Mouse (Mus musculus) cerebellum, adult 11 months (tissue): Measurements from ENCODE around the gene Hes2.

Source experiments
- DNase-seq: peaks from one replicate; pipeline ENCODE4 v3.0.0; 2022

Hes2 gene

DNA sequence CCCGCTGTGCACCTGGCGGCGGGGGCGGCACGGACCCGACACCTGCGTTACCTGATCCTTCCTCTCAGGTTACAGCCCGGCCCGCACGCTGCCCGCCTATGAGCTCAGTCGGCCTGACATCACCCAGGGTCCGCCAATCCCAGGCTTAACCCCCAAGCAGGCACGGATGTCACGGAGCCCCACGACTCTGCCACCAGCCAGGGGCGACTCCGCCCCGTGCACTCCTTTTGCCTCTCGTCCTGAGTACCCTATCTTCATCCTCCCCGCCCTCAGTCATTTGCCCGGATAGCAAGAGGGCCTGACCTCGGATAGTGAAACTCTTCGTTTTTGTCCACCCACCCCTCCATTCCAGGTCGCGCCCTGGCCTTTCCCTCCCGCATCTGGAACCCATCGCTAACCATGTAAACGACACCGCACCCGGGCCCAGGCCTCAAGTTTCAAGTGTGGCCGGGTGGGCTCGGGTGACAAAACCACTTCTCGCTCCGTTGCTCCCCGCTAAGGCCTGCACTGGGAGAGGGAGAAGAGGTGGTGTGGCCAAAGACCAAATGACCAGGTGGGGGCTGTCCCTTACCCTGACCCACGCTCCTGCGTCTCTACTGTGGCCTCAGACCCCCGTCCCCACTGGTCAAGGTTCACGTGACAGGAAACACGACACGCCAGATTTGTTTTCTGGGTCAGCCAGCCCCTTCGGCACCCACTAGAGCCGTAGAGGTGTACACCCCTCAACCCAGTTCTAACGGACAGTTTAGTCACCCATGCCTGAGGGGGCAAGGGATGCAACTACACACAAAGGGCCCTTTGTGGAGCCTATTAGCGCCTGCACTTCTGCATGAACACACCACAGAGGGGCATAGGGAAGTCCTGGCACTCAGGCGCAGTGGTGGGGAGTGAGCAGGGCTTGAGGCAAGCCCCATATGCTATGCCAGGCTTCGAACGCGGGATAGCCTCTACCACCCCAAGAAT lies 26.6 kb upstream of the Hes2 start:
- DNase-seq: no peak

DNA sequence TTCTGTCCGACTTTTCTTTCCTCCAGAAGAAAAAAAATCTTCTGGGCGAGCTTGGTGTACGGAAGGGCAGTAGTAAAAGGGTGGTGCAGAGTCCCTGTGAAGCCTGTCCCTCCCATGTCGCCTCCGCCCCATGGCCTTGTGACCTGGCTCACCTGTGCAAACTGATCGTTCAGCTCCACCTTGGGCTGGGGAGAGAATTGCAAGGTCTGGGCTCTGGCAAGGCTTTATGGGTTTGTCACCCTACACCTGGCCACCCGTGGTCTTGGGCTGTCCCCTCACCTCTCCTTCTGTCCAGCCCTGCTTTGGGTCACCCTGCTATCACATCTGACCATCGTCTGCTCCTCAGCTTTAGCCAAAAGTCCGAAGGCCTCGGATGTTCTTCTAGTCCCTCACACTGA lies 25.9 kb upstream of the Hes2 start:
- no peak for DNase-seq

DNA sequence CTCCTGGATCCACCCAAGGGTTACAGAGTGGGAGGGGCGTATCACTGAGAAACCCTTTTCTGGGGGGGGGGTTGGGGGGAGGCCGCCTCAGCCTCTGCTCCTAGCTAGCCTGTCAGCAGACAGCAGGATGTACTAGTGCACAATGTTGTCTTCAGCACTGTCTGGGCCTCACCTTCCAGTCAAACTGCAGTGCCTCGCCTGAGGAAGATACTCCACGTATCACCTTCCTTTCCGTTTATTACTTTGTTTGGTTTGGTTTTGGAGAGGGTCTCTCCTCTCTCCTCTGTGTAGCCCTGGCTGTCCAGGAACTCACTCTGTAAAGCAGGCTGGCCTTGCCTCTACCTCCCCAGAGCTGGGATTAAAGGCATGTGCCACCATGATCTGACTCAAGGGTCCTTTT lies 25.5 kb upstream of the Hes2 start:
- no peak for DNase-seq

DNA sequence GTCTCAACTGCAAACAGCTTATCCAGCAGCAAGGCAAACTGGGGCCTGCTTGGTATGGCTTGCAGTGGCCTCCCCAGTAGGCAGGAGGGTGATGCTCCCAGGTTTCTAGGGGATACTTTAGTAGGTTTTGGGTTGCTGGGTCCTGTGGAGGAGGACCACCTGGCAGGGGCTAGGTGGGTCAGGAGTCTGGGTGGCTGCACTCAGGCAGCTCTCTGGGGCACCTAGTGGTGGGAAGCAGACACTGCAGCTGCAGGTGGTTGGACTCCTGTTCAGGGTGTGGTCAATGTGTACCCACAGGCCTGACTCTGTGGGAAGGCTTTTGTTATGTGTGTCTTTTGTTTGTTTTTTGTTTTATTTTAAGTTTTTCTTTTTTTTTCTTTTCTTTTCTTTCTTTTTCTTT lies 24.2 kb upstream of the Hes2 start:
- DNase-seq: no peak

DNA sequence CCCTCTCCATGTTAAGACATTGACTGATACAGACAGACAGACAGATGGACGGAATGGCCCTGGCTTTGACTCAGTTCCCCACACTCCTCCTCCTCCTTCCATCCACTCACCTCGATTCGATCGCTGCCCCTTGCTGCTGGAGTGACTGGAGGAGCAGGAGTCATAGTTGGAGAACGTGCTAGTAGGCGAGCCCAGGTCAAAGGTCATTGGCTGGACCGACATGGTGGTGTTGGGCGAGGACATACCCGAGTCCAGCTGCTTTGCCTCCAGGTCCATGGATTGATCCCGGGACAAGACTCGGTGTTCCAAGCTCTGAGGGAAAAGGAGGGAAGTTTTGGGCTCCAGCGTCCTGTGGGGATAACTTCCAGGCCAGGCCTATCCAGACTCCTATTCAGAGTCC lies 23.3 kb upstream of the Hes2 start:
- no peak for DNase-seq

DNA sequence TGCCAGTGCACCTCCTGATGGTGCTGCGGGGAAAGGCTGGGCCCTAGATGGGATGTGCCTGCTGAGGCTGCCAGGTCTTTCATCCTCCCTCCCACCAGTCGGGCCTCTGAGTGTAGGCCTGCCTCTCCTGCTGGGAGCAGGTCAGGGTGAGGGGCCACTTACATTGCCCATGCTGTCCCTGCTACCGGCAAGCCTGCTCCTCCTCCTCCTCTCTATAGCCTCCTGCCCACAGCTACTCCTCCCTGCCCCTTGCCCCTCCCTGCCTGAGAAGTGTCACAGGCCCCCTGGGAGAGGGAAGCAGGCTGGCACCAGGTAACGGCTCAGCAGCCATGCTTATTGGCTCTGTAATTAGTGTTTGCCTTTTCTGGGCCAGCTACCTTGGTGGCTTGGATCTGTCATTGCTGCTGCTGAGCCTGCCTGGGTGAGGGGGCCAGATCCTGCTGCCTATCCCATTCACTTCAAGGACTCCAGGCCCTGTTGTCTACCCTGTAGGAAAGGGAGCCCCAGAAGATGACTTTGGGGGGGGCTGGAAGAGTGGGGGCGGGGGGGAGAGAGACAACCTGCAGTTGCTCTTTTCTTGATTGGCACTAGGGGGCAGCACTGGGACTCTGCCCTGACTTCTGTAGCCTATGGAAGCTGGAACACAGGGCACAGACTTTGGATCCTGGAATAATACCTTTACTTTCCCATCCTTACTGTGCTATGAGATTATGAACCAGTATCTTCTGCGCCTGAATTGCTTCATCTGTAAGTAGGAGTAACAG lies 22.4 kb upstream of the Hes2 start:
- no peak for DNase-seq

DNA sequence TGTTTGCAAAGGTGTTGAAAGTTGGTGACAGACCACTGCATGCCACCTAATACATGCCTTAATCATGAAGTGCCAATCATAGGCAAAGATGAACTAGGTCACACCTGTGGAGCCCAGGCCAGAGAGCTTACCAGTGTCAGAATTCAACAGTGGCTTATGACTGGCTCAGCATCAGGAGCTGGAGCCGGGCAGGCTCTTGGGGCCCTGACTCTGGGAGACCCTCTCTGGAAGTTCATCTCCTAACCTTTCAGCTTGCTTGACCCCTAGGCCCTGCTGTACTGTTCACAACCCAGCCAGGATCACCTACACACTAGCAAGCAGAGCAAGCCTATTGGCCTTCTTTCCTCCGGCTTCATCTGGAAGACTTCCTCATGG lies 21.8 kb upstream of the Hes2 start:
- no peak for DNase-seq

DNA sequence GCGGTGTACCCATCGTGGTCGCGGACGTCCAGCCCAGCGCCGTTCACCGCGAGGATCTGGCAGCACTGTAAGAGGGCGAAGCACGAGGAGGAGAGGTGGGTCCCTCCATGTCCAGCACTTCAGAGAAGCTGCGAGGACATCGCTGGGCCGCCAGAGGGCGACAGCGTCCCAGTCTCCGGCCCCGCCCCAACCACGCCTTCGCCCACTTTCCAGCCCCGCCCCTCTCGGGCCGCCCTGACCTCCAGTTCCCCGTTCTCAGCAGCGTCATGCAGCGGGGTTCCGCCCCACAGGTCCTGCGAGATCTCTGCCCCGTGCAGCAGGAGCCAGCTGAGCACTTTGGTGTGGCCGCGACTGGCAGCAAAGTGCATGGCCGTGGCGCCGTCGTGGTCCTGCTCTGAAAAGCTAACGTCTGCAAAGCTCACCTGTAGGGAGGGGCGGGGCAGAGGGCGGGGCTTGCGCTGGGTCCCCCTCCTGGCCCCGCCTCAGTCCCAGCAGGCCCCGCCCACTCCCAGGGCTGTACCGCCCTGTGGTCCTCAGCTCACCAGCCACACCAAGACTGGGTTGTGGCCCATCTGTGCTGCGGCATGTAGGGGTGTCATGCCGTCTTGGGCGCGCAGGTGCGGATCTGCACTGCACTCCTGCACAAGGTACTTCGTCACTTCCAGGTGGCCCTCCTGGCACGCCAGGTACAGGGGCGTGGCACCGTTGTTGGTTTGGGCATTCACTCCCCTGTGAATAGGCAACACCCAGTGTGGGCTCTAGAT lies 20.0 kb upstream of the Hes2 start:
- DNase-seq: peak; percentile 77

DNA sequence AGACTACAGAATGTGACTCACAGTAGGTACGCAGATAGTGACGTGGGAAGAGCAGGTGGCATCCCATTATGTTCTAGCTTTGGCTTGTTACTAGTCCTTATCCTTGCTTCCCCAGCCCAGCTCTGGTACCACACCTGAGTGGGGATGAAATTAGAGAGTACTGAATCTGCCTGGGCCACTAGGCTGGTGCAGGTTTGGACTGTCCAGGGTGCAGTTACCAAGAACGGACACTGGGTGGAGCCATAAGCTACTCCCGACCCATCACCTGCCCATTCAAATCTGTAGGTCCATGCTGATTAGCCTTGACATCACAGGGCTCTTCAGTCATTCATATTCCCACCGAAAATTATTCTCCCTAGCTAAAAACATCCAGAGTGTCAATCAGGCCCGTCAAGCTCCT lies 18.2 kb upstream of the Hes2 start:
- DNase-seq: no peak

DNA sequence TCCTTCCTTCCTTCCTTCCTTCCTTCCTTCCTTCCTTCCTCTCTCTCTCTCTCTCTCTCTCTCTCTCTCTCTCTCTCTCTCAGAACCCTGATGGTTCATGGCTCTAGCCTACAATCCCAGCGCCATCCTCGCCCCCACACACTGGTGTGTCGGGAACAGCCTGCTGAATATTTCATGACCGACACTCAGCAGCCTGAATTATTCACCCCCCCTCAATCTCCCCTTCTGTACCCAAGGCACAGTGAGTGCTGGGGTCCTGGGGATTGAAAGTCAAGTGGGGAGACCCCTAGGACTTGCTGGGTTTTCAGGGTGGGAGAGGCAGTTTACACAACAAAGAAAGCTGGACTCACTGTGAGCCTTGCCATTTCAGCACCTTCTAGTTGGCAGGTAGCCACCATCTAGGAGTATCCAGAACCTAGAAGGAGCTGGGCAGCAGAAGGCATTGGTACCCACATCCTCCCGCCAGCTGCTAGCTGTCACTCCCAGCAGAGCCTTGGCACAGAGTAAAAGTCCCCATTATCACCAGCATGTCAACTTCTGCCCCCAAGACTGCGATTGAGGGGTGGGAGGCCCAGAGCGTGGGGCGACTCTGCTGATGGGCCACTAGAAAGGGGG lies 17.0 kb upstream of the Hes2 start:
- no peak for DNase-seq

DNA sequence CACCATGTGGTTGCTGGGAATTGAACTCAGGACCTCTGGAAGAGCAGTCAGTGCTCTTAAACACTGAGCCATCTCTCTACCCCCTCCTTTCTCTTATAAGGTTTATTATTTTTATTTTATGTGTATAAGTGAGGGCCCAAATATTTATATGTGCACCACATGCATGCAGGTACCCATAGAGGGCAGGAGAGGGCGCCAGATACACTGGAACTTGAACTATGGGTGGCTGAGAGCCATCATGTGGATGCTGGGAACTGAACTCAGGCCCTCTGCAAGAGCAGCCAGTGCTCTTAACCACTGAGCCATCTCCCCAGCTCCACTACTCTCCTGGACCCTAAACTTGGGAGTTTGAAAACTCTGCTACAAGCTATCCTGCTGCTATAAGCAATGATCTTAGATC lies 15.0 kb upstream of the Hes2 start:
- DNase-seq: no peak

DNA sequence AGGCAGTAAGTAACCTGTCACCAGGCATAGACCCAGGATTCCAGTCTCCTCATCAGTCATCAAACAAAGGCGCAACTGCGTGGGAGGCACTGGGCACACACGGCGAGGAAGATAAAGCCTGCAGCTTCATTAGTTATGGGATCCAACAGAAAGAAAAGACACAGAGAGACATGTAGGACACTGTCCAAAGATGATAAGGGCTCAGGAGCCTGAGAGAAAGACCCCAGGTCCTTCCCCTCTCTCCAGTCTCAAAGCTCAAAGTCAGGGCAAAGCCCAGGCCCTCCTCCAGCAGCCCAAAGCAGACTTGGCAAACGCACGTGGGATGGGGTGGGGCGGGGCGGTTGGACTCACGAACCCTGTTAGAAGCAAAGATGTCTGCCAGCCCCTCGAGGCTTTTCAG lies 13.2 kb upstream of the Hes2 start:
- no peak for DNase-seq

DNA sequence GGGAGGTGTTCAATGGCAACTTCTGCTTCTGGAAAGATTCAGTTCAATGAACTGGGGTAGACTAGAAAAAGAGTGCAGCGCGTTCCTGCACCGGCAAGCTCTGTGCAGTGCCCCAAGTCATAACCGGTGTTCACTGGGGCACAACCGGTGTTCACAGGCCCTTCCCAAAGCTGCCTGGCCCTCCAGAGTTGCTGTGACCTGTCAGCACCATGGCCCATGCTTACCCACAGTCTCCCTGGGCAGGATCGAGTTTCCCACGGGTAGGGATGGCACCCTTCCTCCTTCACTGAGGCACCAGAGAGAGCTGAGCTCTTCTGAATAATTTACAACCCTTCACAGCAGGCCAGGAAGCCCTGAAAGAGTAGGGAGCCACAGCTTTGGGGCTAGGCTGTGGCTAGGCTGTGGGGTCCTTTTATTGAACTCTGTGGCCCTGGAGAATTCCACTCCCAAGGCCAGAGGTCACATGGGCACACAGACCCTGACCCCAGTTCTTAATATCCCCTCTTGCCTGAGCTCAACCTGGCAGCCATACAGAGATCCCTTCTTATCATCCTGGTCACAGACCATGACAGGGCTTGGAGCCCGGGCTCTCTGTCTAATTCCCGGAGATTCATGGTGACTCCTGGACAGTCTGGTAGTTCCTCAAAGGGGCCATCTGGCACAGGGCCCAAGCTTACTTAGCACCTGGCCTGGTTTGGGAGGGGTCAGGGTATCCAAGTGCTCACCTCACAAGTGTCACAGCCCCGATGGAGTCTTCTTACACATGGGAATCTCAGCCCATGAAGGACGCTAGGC lies 12.4 kb upstream of the Hes2 start:
- no peak for DNase-seq

DNA sequence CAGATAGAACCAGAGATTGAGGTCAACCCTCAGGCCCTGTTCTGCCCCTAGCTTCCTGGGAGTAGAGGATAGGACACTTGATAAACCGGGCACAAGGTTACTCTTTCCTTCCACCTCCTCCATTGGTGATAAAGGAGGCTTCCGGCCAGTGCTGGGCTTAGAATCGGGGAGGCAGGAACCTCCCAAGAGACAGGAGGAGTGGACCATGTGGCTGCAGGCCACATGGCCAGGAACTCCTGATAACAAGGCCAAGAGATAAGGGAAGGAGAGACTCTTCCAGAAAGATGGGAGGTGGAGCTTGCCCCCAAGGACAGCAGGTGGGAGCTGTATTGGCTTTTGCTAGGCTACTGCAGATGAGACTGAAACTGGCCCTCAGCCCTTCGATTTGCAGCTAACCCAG lies 8.1 kb upstream of the Hes2 start:
- no peak for DNase-seq

DNA sequence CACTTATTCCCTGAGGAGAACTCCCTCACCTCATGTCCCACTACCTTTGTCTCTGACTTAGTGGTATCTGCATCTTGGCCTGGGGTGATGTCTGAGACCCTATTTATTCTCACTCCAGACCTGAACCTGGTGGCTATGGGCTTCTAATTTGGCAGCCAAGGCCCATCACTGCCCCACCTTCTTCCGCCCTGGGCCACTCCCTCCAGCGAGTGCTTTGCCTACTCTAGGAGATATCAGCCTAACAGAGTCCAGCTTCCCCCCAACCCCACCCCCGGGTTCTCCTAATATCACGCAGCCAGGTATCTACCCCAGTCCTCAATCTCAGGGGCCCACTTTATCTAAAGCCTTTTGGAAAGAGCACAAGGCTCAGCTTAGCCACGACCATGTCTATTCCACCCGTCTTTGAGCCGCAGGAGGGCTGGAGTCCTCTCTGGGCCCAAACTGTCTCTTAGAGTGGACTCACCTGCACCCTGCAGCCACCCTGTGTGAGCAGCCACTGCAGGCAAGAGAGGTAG lies 7.2 kb upstream of the Hes2 start:
- DNase-seq: no peak

DNA sequence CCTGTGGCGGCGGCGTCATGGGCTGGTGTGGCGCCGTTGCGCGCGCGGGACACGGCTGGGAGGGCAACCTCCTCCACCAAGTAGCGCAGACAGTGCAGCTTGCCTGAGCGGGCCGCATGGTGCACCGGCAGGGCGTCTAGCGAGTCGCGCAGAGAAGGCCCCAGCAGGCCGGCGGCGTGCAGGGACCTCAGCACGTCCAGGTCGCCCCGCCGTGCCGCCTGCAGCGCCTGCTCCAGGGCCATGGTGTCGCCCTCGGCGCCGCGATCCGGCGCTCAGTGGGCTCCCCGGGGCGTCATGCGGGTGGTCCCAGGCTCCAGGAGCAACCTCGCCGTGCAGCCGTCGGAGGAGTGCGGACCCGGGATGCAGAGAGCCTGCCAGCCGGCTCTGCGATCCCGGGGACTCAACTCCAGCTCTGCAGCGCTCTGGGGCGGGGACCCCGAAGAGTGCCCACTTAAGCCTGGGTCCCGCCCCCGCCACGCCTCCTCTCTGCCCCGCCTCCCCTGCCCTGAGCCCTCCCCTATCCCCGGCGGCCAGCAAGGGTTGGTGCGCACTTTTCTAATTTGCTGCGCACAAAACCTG lies 6.6 kb upstream of the Hes2 start, which contains the start of gene Espn:
TSS of gene Espn (minus strand) at position 406 of the 579 bp plus-strand sequence.
- no peak for DNase-seq

DNA sequence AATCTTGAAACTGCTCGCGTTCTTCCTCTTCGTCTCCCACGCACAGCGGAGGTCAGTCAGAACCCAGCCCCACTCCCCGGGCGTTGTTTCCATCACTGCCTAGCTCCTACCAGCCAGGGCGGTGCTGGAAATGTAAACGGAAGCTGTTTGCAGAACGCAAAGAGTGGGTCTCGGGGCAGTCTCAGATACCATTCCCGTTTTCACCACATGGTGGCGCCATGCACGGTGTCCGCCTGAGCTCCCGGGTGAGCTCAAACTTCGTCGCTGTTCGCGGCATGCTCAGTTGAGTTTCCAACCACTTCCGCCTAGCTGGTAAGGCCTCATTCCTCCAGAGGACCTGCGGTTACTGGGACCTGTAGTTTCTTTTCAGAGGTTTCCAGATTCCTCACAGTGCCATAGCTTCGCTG lies 4.9 kb upstream of the Hes2 start:
- peak; percentile 48 for DNase-seq

DNA sequence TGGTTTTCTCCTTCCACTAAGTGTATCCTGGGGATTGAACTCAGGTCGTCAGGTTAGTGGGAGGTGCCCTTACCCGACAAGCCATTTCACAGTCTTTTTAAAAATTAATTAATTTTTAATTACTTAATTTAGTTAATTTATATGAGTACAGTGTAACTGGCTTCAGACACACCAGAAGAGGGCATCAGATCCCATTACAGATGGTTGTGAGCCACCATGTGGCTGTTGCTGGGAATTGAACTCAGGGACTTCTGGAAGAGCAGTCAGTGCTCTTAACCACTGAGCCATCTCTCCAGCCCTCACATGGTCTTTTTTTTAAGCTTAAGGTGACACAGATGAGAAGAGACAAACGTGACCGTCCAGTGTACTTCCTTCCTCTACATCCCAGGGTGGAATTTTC lies 3.6 kb upstream of the Hes2 start:
- no peak for DNase-seq

DNA sequence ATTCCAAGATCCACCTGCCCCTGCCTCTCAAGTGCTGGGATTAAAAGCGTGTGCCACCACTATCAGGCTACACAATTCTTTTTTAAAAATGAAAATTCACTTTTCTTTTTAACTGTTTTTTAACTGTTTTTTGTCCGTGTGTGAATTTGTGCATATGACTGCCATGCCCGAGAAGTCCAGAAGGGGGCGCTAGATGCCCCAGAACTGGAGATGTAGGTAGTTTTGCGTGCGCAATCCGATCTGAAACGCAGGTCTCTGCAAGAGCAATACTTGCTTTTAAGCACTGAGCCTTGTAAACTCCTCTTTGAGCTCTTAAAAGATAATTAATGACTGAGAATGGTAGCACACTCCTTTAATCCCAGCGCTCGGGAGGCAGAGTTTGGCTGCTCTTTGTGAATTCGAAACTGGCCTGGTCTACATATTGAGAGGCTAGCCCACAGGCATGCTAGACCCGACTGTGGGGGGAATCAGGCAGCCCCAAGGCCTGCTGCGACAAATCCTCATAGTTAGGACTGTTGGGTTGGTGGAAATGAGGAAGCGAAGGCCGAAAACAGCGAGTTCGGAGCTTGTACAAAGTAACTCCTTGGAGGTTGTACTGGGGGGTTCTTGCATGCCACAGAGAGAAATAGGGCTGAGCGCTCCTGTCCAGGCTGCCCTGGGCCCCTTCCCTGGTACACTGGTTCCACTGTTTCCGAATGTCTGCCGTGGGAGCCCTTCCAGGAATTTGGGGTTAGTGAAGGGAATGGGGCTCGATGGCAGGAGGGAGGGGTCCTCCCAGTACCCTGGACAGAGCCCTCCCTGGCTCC lies 685 bp upstream of the Hes2 start:
- no peak for DNase-seq

DNA sequence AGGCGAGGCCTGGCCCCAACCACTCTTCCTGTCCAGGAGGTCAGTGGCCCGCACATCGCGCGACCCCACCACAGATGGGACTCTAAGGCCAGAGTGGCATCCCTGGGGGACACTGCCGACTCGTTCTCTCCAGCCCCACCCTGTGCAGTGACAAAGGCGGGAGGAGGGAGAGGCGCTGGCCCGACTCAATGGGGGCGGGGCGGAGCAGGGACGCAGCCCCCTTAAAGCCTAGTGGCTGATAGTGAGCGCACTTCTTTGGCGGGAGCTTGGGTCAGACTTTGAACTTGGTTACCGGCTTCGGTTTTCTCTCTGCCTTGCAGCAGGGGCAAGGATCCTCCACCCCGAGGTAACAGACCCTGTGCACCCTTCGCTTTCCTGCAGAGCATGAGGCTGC lies 615 bp downstream of the Hes2 start:
- no peak for DNase-seq

DNA sequence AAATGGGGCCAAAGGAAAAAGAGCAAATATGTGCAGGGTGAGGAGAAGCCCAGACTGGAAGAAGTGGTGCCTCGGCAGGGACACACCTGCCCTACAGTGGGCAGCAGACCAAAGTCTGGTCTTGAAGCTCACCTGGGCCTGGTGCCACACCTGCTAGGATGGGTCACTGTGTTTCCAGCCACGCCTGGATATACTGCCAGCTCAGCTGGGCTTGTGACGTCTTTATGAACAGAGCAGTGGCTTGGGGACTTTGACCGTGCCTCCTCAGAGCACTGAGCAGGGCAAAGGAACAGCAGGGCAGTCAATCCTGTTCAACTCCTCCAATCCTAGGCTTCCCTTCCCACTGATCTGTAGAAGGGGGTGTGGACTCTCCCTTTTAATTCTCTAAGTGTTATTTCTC lies 2.1 kb downstream of the Hes2 start:
- no peak for DNase-seq
